Mouse (Mus musculus) bone marrow, adult 2 months (tissue): ENCODE results near the gene Topbp1.

Source experiments
- CTCF ChIP-seq: fragments of 200-500 bp; IDR thresholded peaks from 2 replicates; pipeline ENCODE4 v1.5.1; 2011; ENCODE audit warnings: low read length, control low read depth; ENCODE audit not compliant: control insufficient read depth, insufficient read depth
- POLR2A ChIP-seq: fragments of 200-500 bp; IDR thresholded peaks from 2 replicates; pipeline ENCODE4 v1.6.1; 2011; ENCODE audit warnings: low read depth, mild to moderate bottlenecking, control low read depth, low read length, borderline replicate concordance; ENCODE audit not compliant: control insufficient read depth

- TF ChIP-seq CTCF (no peak), POLR2A (no peak)
These were observed 28.1 kb upstream of the Topbp1 start for GRCm38 (mm10) chr9:103276876-103277275.
